Mouse (Mus musculus) MEL (cell line): ENCODE data around the gene Aldh16a1. TPM values are rescaled to one million over a fixed set of nuclear protein-coding genes. Genes with fewer than 3 reads are reported as not detected.

ENCODE experiments used
- DNase-seq: peaks from one replicate; pipeline ENCODE4 v3.0.0; 2011; ENCODE audit warnings: low read depth, low spot score
- H3K27ac ChIP-seq: 2 replicates; pipeline ENCODE4 v1.5.1; 2012; ENCODE audit warnings: low read depth, mild to moderate bottlenecking, control low read depth, low read length, moderate library complexity; ENCODE audit not compliant: control insufficient read depth
- H3K27me3 ChIP-seq, 2 experiments: fragments of 150-350 bp in 1 of 2; sonication (generic) in 1 of 2; 2 replicates each; pipeline ENCODE4 v1.6.1; 2012; ENCODE audit warnings: low read length in 2 of 2, mild to moderate bottlenecking in 2 of 2, improper control_type of control experiment in 1 of 2, moderate library complexity in 1 of 2; ENCODE audit not compliant: insufficient read depth in 2 of 2, control insufficient read depth in 1 of 2
- H3K36me3 ChIP-seq, 2 experiments: 2 replicates each; pipeline ENCODE4 v1.6.1; 2012 to 2014; ENCODE audit warnings: low read length in 2 of 2, improper control_type of control experiment in 1 of 2, inconsistent platforms in 1 of 2, mild to moderate bottlenecking in 1 of 2; ENCODE audit not compliant: insufficient read depth in 2 of 2, control insufficient read depth in 1 of 2
- H3K4me1 ChIP-seq, 2 experiments: fragments of 150-350 bp in 1 of 2; sonication (generic) in 1 of 2; 2 replicates each; pipeline ENCODE4 v1.6.1; 2012; ENCODE audit warnings: low read length in 2 of 2, improper control_type of control experiment in 1 of 2, mild to moderate bottlenecking in 1 of 2; ENCODE audit not compliant: insufficient read depth in 2 of 2, control insufficient read depth in 1 of 2
- H3K4me3 ChIP-seq, 2 experiments: fragments of 150-350 bp in 1 of 2; sonication (generic) in 1 of 2; 2 replicates each; pipeline ENCODE4 v1.5.1; 2012; ENCODE audit warnings: low read depth in 2 of 2, low read length in 2 of 2, mild to moderate bottlenecking in 2 of 2, moderate library complexity in 2 of 2, control low read depth in 1 of 2, improper control_type of control experiment in 1 of 2; ENCODE audit not compliant: control insufficient read depth in 1 of 2, insufficient read depth in 1 of 2
- H3K79me2 ChIP-seq: 2 replicates; pipeline ENCODE4 v1.6.1; 2012; ENCODE audit warnings: mild to moderate bottlenecking, low read length, moderate library complexity; ENCODE audit not compliant: control insufficient read depth, poor library complexity, insufficient read depth
- H3K9ac ChIP-seq: 2 replicates; pipeline ENCODE4 v1.6.1; 2012; ENCODE audit warnings: low read depth, mild to moderate bottlenecking, control low read depth, low read length, moderate library complexity; ENCODE audit not compliant: control insufficient read depth, poor library complexity, severe bottlenecking
- H3K9me3 ChIP-seq: fragments of 150-350 bp; sonication (generic); replicated peaks from 2 replicates; pipeline ENCODE4 v1.6.1; 2012; ENCODE audit warnings: mild to moderate bottlenecking, low read length, improper control_type of control experiment, moderate library complexity; ENCODE audit not compliant: insufficient read depth
- CHD2 ChIP-seq: IDR thresholded peaks from 2 replicates; pipeline ENCODE4 v1.6.1; 2011; ENCODE audit warnings: low read length, improper control_type of control experiment
- E2F4 ChIP-seq: IDR thresholded peaks from 2 replicates; pipeline ENCODE4 v1.6.1; 2011; ENCODE audit warnings: low read depth, low read length, improper control_type of control experiment, borderline replicate concordance
- ELF1 ChIP-seq: IDR thresholded peaks from 2 replicates; pipeline ENCODE4 v1.6.1; 2014; ENCODE audit warnings: low read depth, mild to moderate bottlenecking, inconsistent platforms, low read length, improper control_type of control experiment, moderate library complexity
- GABPA ChIP-seq: IDR thresholded peaks from 2 replicates; pipeline ENCODE4 v1.6.1; 2012; ENCODE audit warnings: low read depth, mild to moderate bottlenecking, inconsistent platforms, low read length, improper control_type of control experiment, moderate library complexity
- HCFC1 ChIP-seq: IDR thresholded peaks from 2 replicates; pipeline ENCODE4 v1.6.1; 2012; ENCODE audit warnings: low read depth, mild to moderate bottlenecking, inconsistent platforms, low read length, improper control_type of control experiment, moderate library complexity
- MAX ChIP-seq: IDR thresholded peaks from 2 replicates; pipeline ENCODE4 v1.6.1; 2011; ENCODE audit warnings: low read length, improper control_type of control experiment
- MAZ ChIP-seq: IDR thresholded peaks from 2 replicates; pipeline ENCODE4 v1.6.1; 2012; ENCODE audit warnings: low read depth, mild to moderate bottlenecking, inconsistent platforms, low read length, improper control_type of control experiment
- MXI1 ChIP-seq: IDR thresholded peaks from 2 replicates; pipeline ENCODE4 v1.6.1; 2011; ENCODE audit warnings: mild to moderate bottlenecking, low read depth, low read length, improper control_type of control experiment
- MYB ChIP-seq: IDR thresholded peaks from 2 replicates; pipeline ENCODE4 v1.6.1; 2011; ENCODE audit warnings: mild to moderate bottlenecking, low read depth, low read length, improper control_type of control experiment
- POLR2AphosphoS2 ChIP-seq: IDR thresholded peaks from 2 replicates; pipeline ENCODE4 v1.6.1; 2011; ENCODE audit warnings: low read length, improper control_type of control experiment
- RCOR1 ChIP-seq: IDR thresholded peaks from 2 replicates; pipeline ENCODE4 v1.6.1; 2012; ENCODE audit warnings: low read depth, mild to moderate bottlenecking, inconsistent platforms, low read length, improper control_type of control experiment
- SIN3A ChIP-seq: IDR thresholded peaks from 2 replicates; pipeline ENCODE4 v1.6.1; 2012; ENCODE audit warnings: low read length, improper control_type of control experiment, inconsistent platforms
- SMC3 ChIP-seq: IDR thresholded peaks from 2 replicates; pipeline ENCODE4 v1.6.1; 2011; ENCODE audit warnings: low read depth, low read length, improper control_type of control experiment
- TAL1 ChIP-seq: IDR thresholded peaks from 2 replicates; pipeline ENCODE4 v1.6.1; 2012; ENCODE audit warnings: mild to moderate bottlenecking, inconsistent platforms, low read length, moderate library complexity, mixed read lengths
- USF2 ChIP-seq, 2 experiments: IDR thresholded peaks; 2 replicates each; pipeline ENCODE4 v1.6.1; 2011 to 2012; ENCODE audit warnings: improper control_type of control experiment in 2 of 2, low read length in 2 of 2, borderline replicate concordance in 1 of 2, inconsistent platforms in 1 of 2, low read depth in 1 of 2, mild to moderate bottlenecking in 1 of 2; ENCODE audit not compliant: insufficient read depth in 1 of 2
- ZMIZ1 ChIP-seq: IDR thresholded peaks from 2 replicates; pipeline ENCODE4 v1.6.1; 2012; ENCODE audit warnings: low read depth, mild to moderate bottlenecking, inconsistent platforms, low read length, improper control_type of control experiment, moderate library complexity
- polyA plus RNA-seq, 2 experiments: library from polyadenylated mRNA; stranded (reverse) in 1 of 2; unstranded in 1 of 2; fragments of >175 nt in 1 of 2; fragments of >200 nt in 1 of 2; gene quantifications; 2 replicates each; pipeline versions ENCODE4 v1.2.1 to v1.2.4; 2012; ENCODE audit warnings: low replicate concordance in 2 of 2, low read depth in 1 of 2; ENCODE audit not compliant: insufficient read length in 2 of 2, insufficient read depth in 1 of 2, missing spikeins in 1 of 2
- total RNA-seq: library from RNA; depleted of rRNA; stranded (reverse); fragments of 300-350 nt; gene quantifications from 2 replicates; pipeline ENCODE4 v1.2.3, GENCODE M21; 2012

Aldh16a1 gene
- total and polyA plus RNA-seq, 3 experiments = 33.9 to 61.6 TPM; not detected in 1

DNA sequence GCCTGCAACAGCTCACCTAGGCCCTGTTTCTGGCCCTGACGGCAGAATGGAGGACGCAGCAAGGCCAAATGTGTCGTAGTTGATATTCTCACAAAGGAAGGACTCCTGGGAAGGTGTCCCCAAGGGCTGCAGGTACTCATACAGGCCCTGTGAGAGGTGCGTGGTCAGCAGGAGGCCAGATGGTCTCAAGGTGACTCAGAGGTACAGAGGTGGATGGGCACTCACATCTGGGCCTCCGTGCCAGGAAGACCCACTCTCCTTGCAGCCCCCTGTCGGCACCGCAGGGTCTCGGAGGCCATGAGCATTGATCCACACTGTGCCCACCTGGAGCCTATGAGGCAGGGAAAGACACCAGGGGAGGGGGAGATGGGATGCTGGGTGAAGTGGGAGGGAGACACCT lies 8.9 kb downstream of the Aldh16a1 start:
- Histone ChIP-seq H3K27ac (no peak overlapping the region), H3K9ac (no peak overlapping the region), H3K4me3 (no peak overlapping the region), H3K4me1 (no peaks in the 10 kb centered on the region), H3K36me3 (no peaks in the 10 kb centered on the region; a peak in 1 of 4 replicates), H3K27me3 (no peaks in the 10 kb centered on the region), H3K79me2 (no peaks in the 10 kb centered on the region), H3K9me3 (no peaks in the 10 kb centered on the region)
- DNase-seq = no peak
- TF ChIP-seq ZMIZ1 = no peak
- no peak for TF ChIP-seq GABPA

DNA sequence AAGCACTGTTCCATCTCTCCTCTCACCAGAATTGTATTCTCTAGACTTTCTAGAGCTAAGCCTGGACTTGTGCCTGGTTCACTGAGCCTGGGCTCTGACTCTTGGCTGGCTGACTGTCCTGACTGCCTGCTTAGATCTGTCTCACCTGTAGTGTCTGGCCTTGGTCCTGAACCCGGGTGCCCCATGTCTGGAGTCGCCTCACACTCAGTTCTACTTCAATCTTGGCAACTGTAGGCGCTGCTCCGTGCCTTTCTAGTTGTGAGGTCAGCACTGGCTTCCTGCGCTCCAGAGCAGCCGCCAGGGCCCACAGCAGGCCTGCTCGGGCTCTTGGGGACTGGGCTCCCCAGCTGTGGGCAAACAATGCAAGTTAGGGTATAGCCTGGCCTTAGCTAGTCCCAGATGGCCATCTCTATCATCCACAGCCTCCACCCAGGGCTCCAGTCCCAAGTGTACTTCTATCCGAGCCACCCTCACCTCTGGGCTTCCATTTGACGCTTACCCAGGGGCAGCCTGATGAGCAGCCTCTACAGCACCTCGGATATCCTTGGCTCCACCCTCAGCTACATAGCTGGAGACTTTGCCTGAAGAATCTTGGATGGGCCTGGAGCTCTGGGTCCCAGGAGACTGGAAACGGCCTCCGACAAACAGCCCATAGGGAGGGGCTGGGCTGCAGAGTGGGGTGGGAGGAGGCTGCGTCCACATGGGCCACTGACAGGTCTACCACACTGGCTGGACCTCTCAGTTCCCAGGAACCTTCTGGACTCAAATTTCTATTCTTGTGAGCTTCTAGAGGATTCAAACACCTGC lies 9.8 kb downstream of the Aldh16a1 start:
- DNase-seq = no peak
- H3K79me2 ChIP-seq = no peaks in the 10 kb centered on the region
- no peaks in the 10 kb centered on the region for H3K4me1 ChIP-seq
- TF ChIP-seq MAZ = no peak
- TF ChIP-seq ELF1 = no peak
- TF ChIP-seq MYB = no peak
- no peak for TF ChIP-seq HCFC1
- no peak for TF ChIP-seq MAX
- no peak for TF ChIP-seq POLR2AphosphoS2
- TF ChIP-seq GABPA = no peak
- TF ChIP-seq E2F4 = no peak
- no peak for TF ChIP-seq TAL1
- no peak for TF ChIP-seq MXI1
- TF ChIP-seq SIN3A = no peak
- TF ChIP-seq RCOR1 = no peak
- TF ChIP-seq SMC3 = no peak
- TF ChIP-seq CHD2 = no peak
- no peak for TF ChIP-seq USF2 (IDR thresholded peaks at IDR 0.05; ENCODE audit: borderline replicate concordance in 1 of 2, insufficient read depth in 1 of 2, low read depth in 1 of 2, low read length in 2 of 2)
- no peaks in the 10 kb centered on the region for H3K27me3 ChIP-seq
- no peak overlapping the region for H3K27ac ChIP-seq
- no peaks in the 10 kb centered on the region; a peak in 1 of 4 replicates for H3K36me3 ChIP-seq
- no peaks in the 10 kb centered on the region for H3K9me3 ChIP-seq
- no peak overlapping the region for H3K9ac ChIP-seq
- H3K4me3 ChIP-seq = no peak overlapping the region
